Mouse (Mus musculus) CH12.LX (cell line): ENCODE measurements around the gene Ccdc110.

Experiments used
- CTCF ChIP-seq, 2 experiments: IDR thresholded peaks in 1 of 2; conservative IDR thresholded peaks in 1 of 2; 2 replicates each; pipeline ENCODE4 v1.5.1; 2011 to 2012; ENCODE audit warnings: low read depth in 2 of 2, low read length in 2 of 2, improper control_type of control experiment in 1 of 2, inconsistent platforms in 1 of 2, mild to moderate bottlenecking in 1 of 2, moderate library complexity in 1 of 2
- E2F4 ChIP-seq: IDR thresholded peaks from 2 replicates; pipeline ENCODE4 v1.6.1; 2011; ENCODE audit warnings: low read depth, low read length, improper control_type of control experiment; ENCODE audit not compliant: insufficient replicate concordance
- ETS1 ChIP-seq: conservative IDR thresholded peaks from 2 replicates; pipeline ENCODE4 v1.6.1; 2012; ENCODE audit warnings: low read depth, mild to moderate bottlenecking, inconsistent platforms, low read length, improper control_type of control experiment, moderate library complexity
- MAFK ChIP-seq: IDR thresholded peaks from 2 replicates; pipeline ENCODE4 v1.6.1; 2011; ENCODE audit warnings: low read length, improper control_type of control experiment; ENCODE audit not compliant: insufficient replicate concordance
- MAX ChIP-seq: IDR thresholded peaks from 2 replicates; pipeline ENCODE4 v1.6.1; 2011; ENCODE audit warnings: low read length, improper control_type of control experiment
- MAZ ChIP-seq: IDR thresholded peaks from 2 replicates; pipeline ENCODE4 v1.6.1; 2012; ENCODE audit warnings: low read depth, mild to moderate bottlenecking, inconsistent platforms, low read length, improper control_type of control experiment, moderate library complexity
- POLR2A ChIP-seq: IDR thresholded peaks from 2 replicates; pipeline ENCODE4 v1.6.1; 2011; ENCODE audit warnings: low read depth, mild to moderate bottlenecking, improper control_type of control experiment, low read length
- RCOR1 ChIP-seq: conservative IDR thresholded peaks from 2 replicates; pipeline ENCODE4 v1.6.1; 2012; ENCODE audit warnings: low read depth, mild to moderate bottlenecking, inconsistent platforms, low read length, improper control_type of control experiment
- SIN3A ChIP-seq: IDR thresholded peaks from 2 replicates; pipeline ENCODE4 v1.6.1; 2012; ENCODE audit warnings: low read length, improper control_type of control experiment, inconsistent platforms
- SMC3 ChIP-seq: IDR thresholded peaks from 2 replicates; pipeline ENCODE4 v1.6.1; 2011; ENCODE audit warnings: low read depth, low read length, improper control_type of control experiment
- TCF12 ChIP-seq: IDR thresholded peaks from 2 replicates; pipeline ENCODE4 v1.6.1; 2014; ENCODE audit warnings: low read depth, mild to moderate bottlenecking, inconsistent platforms, low read length, improper control_type of control experiment
- USF1 ChIP-seq: IDR thresholded peaks from 2 replicates; pipeline ENCODE4 v1.6.1; 2014; ENCODE audit warnings: low read depth, mild to moderate bottlenecking, inconsistent platforms, low read length, improper control_type of control experiment
- ZC3H11A ChIP-seq: IDR thresholded peaks from 2 replicates; pipeline ENCODE4 v1.6.1; 2012; ENCODE audit warnings: low read depth, mild to moderate bottlenecking, inconsistent platforms, low read length, improper control_type of control experiment
- ZKSCAN1 ChIP-seq: IDR thresholded peaks from 2 replicates; pipeline ENCODE4 v1.6.1; 2012; ENCODE audit warnings: low read depth, inconsistent platforms, low read length, improper control_type of control experiment, borderline replicate concordance

- TF ChIP-seq CTCF (conservative IDR thresholded peaks at IDR 0.05 in 1 of 2, IDR thresholded peaks at IDR 0.05 in 1 of 2; ENCODE audit: low read depth in 2 of 2, low read length in 2 of 2) (no peak), TCF12 (no peak), SMC3 (no peak), ETS1 (no peak), MAX (no peak), E2F4 (no peak), USF1 (no peak), SIN3A (no peak), MAZ (no peak), ZC3H11A (no peak), ZKSCAN1 (no peak), RCOR1 (no peak), MAFK (no peak), POLR2A (no peak)
Observed at GRCm38 (mm10) chr8:45913707-45914106, 20.7 kb upstream of the Ccdc110 start.
